Mouse (Mus musculus) midbrain, embryonic 14.5 days (tissue): ENCODE measurements around the gene Prdx2. TPM values are rescaled to one million over a fixed set of nuclear protein-coding genes. Genes with fewer than 3 reads are reported as not detected.

Experiments used
- ATAC-seq: fragments of 200-750 bp; cut with Nextera tagmentation; 2 replicates; pipeline ENCODE4 v1.8.0; 2017; ENCODE audit warnings: moderate number of reproducible peaks, moderate library complexity; ENCODE audit not compliant: low FRiP score, low TSS enrichment
- DNase-seq: peaks from one replicate; pipeline ENCODE4 v3.0.0-alpha.2; 2015
- H3K27ac ChIP-seq: fragments of 300-500 bp; sonication (generic); replicated peaks from 2 replicates; pipeline ENCODE4 v1.5.1; 2014; ENCODE audit warnings: mild to moderate bottlenecking, low read depth, low read length, moderate library complexity
- H3K27me3 ChIP-seq: fragments of 300-500 bp; sonication (generic); 2 replicates; pipeline ENCODE4 v1.6.1; 2014; ENCODE audit warnings: low read length, control low read depth, mixed read lengths; ENCODE audit not compliant: control insufficient read depth, insufficient read depth
- H3K36me3 ChIP-seq: fragments of 300-500 bp; sonication (generic); 2 replicates; pipeline ENCODE4 v1.6.1; 2014; ENCODE audit warnings: low read length, control low read depth; ENCODE audit not compliant: control insufficient read depth, insufficient read depth
- H3K4me1 ChIP-seq: fragments of 300-500 bp; sonication (generic); 2 replicates; pipeline ENCODE4 v1.6.1; 2014; ENCODE audit warnings: mild to moderate bottlenecking, antibody characterized with exemption, low read length, control low read depth; ENCODE audit not compliant: control insufficient read depth, insufficient read depth
- H3K4me2 ChIP-seq: fragments of 300-500 bp; sonication (generic); 2 replicates; pipeline ENCODE4 v1.6.1; 2014; ENCODE audit warnings: mild to moderate bottlenecking, low read length, moderate library complexity
- H3K4me3 ChIP-seq: fragments of 300-500 bp; sonication (generic); replicated peaks from 2 replicates; pipeline ENCODE4 v1.5.1; 2014; ENCODE audit warnings: low read depth, low read length
- H3K9ac ChIP-seq: fragments of 300-500 bp; sonication (generic); replicated peaks from 2 replicates; pipeline ENCODE4 v1.6.1; 2014; ENCODE audit warnings: mild to moderate bottlenecking, low read length, moderate library complexity
- H3K9me3 ChIP-seq: fragments of 300-500 bp; sonication (generic); 2 replicates; pipeline ENCODE4 v1.6.1; 2016; ENCODE audit warnings: low read length, control low read depth, mixed read lengths; ENCODE audit not compliant: control insufficient read depth
- WGBS: fragments of 180-500 bp; shearing (Covaris S2); extraction: QIAGEN DNeasy Blood & Tissue Kit; methylation state at CpG from one replicate; pipeline ENCODE4 v1.1.7; 2014; 5-methylcytosine and 5-hydroxymethylcytosine counted together
- polyA plus RNA-seq: library from polyadenylated mRNA; unstranded; fragments of >200 nt; fragmentation: Nextera tagmentation; extraction: Ambion mirVana; gene quantifications from 2 replicates; pipeline ENCODE4 v1.2.1, GENCODE M21; 2014

The Prdx2 gene
- polyA plus RNA-seq, 1 experiment from 2014 or later = 1,531 TPM

DNA sequence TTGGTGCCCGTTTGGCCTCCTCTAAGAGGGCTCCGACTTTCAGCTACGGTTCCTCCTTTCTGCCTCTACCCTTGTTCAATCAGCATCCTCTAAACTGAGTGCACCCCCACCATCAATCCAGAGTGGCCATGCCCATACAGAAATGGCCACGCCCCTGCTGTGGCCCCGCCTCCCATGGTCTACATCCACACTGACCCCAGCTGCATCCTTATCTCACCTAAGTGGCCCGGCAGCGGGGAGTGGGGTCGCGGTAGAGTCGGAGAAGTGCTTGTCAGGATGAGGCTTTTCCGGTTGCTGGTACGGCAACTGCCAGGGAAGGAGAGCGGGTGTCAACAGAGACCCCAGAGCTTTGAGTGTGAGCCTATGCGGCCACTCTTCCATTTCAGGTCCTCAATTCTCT, 33.9 kb upstream of the Prdx2 start:
- DNase-seq = peak; percentile 58
- Histone ChIP-seq H3K27ac (peak overlapping the region; percentile 95), H3K9ac (peak overlapping the region; percentile 97), H3K27me3 (no peaks in the 10 kb centered on the region), H3K4me3 (peak overlapping the region; percentile 95), H3K36me3 (peaks cover 24% of the 10 kb centered on the region), H3K4me1 (peaks cover 27% of the 10 kb centered on the region), H3K4me2 (peak overlapping the region; percentile 90), H3K9me3 (no peaks in the 10 kb centered on the region)
- 4% methylated on average over 14 of the region's 14 CpGs for WGBS
- peak; percentile 47; the same call in 1 of the 2 replicates for ATAC-seq

DNA sequence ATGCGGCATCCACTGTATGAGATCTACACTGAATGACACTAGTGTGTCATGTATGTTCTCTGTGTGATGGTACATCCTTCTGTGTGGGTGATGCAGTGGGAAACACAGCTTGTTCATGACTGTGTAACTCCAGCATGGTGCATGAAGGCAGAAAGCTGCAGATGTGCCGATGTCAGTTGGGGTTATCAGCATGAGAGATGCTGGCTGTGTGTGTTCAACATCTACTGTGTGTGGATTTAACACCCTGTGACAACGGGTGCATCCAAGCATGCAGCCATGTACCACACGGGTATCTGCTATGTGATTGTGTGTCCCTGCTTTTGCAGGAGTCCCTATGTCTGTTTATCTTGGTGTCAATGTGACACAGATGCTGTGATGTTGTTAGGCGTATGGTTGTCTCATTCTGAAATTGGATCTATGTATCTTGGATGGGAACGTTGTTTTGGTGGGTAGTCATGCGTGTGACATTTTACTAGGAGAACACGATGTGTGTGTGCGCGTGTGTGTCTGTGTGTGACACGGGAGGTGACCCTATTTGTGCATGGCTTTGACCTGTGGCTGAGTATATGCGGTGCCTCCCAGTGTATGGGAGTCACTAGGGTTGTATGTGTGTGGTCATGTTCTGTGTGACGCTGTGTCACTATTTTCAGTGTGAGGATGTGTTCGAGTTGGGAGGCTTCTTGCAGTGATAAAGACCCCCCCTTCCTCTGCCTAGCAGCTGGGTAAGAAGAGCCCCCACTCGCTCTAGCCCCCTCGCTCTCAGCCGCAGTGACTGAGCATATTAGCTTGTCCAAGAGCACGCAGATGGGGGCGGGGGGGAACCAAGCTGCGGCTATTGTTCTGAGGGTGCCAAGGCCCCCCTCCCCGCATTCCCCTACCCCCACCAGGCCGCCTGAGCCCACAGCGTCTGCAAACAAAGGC, 33.1 kb upstream of the Prdx2 start:
- DNase-seq (peak; percentile 63), ATAC-seq (peak; percentile 34)
- peak overlapping the region; percentile 95 for H3K4me3 ChIP-seq
- no peaks in the 10 kb centered on the region for H3K27me3 ChIP-seq
- H3K9me3 ChIP-seq = no peaks in the 10 kb centered on the region
- peaks cover 27% of the 10 kb centered on the region for H3K4me1 ChIP-seq
- WGBS = 17% methylated on average over 23 of the region's 23 CpGs
- H3K4me2 ChIP-seq = peak overlapping the region; percentile 90
- H3K36me3 ChIP-seq = peaks cover 18% of the 10 kb centered on the region
- peak overlapping the region; percentile 97 for H3K9ac ChIP-seq
- peak overlapping the region; percentile 95 for H3K27ac ChIP-seq

DNA sequence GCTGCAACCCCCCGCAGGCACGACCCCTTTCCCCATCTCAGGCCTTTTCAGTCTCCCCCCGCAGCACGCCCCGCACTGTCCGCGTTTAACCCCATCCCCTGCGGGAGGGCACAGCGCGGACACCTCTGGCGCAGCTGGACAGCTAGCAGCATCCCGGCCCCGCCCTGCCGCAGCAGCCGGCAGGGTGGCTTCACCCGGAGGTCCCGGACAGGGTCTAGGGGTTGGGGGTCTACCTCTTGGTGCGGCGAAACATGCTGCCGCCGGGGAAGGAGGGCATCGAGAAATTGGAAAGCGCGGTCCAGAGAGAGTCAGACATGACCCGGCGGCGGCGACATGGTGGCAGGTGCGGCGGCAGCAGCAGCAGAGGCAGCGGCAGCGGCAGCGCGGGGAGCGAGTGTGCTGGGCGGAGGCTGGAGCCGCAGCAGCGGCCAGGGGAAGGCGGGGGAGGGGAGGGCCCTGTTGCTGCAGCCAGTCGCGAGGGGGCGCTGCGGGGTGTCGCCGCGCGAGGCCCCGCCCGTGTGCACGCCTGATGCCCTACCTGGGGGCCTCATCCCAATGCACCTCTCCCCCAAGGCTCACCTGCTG, 32.3 kb upstream of the Prdx2 start, which contains the start of gene Mast1:
Gene Mast1 (minus strand): TSS at position 398 of the 585 bp plus-strand sequence.
- Histone ChIP-seq H3K4me2 (peak within 1 kb of the TSS; percentile 90), H3K4me1 (peaks cover 27% of the 10 kb centered on the region), H3K27ac (peak within 1 kb of the TSS; percentile 95), H3K9me3 (no peaks in the 10 kb centered on the region), H3K4me3 (peak within 1 kb of the TSS; percentile 95), H3K36me3 (peaks cover 12% of the 10 kb centered on the region), H3K9ac (peak within 1 kb of the TSS; percentile 97), H3K27me3 (no peaks in the 10 kb centered on the region)
- peak; percentile 76 for ATAC-seq
- peak; percentile 93 for DNase-seq
- WGBS = under 1% methylated on average over 50 of the region's 50 CpGs

DNA sequence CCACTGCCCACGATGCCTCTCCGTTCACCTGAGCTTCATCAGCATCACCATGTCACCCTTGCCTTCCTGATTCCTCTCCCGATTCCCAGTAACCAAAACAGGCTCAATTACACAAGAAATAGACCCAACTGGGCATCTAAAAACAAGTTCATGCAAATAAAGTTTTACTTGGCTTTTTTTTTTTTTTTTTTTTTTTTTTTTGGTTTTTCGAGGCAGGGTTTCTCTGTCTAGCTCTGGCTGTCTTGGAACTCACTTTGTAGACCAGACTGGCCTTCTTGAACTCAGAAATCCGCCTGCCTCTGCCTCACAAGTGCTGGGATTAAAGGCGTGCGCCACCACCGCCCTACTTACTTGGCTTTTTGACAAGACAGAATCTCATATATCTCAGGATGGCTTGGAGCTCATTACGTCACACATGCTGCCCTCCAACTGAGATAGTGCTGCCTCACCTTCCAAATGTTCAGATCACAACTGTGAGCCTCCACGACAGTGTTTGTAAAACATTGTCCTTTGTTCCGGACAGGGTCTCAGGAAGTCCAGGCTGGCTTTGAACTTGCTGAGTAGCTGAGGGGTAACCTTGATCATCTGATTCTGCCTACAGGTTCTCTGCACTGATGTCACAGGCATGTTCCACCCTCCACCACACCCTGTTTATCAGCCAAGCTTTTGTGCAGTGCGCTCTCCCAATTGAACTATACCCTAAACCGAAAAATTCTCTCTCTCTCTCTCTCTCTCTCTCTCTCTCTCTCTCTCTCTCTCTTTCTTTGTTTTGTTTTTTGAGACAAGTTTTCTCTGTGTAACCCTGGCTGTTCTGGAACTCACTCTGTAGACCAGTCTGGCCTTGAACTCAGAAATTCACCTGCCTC, 31.5 kb upstream of the Prdx2 start:
- Histone ChIP-seq H3K4me2 (peak overlapping the region; percentile 90), H3K9ac (peak overlapping the region; percentile 97), H3K9me3 (no peaks in the 10 kb centered on the region), H3K27ac (peak overlapping the region; percentile 95), H3K36me3 (peaks cover 4% of the 10 kb centered on the region; the same call in 1 of the 2 replicates), H3K4me1 (peaks cover 27% of the 10 kb centered on the region), H3K4me3 (peak overlapping the region; percentile 95), H3K27me3 (no peaks in the 10 kb centered on the region)
- ATAC-seq = no peak
- WGBS = 64% methylated on average over 13 of the region's 13 CpGs
- DNase-seq = no peak

DNA sequence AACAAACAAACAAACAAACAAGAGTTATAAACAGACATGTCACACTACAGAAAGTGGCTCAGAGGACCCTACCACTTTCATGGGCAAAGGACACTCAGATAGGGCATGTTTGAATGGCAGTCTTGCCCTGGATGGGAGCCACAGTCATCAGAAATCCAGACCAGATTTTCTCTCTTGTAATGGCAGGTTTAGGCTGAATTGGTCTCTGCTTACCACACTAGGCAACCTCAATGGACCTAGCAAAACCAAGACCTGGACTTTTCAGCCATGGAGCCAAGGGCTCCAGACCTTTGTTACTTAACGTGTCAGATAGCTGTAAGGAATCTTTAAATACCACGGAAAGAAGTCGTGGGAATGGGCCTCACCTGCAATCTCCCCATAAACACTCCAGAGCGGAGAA, 25.7 kb upstream of the Prdx2 start:
- Histone ChIP-seq H3K4me3 (peak overlapping the region; percentile 63), H3K27ac (no peak overlapping the region), H3K4me1 (peaks cover 30% of the 10 kb centered on the region), H3K36me3 (no peaks in the 10 kb centered on the region), H3K4me2 (peak overlapping the region; percentile 88; the same call in 1 of the 2 replicates), H3K27me3 (peaks cover 28% of the 10 kb centered on the region), H3K9ac (no peak overlapping the region), H3K9me3 (no peaks in the 10 kb centered on the region)
- 14% methylated on average over 4 of the region's 4 CpGs for WGBS
- DNase-seq (peak; percentile 51), ATAC-seq (no peak)

DNA sequence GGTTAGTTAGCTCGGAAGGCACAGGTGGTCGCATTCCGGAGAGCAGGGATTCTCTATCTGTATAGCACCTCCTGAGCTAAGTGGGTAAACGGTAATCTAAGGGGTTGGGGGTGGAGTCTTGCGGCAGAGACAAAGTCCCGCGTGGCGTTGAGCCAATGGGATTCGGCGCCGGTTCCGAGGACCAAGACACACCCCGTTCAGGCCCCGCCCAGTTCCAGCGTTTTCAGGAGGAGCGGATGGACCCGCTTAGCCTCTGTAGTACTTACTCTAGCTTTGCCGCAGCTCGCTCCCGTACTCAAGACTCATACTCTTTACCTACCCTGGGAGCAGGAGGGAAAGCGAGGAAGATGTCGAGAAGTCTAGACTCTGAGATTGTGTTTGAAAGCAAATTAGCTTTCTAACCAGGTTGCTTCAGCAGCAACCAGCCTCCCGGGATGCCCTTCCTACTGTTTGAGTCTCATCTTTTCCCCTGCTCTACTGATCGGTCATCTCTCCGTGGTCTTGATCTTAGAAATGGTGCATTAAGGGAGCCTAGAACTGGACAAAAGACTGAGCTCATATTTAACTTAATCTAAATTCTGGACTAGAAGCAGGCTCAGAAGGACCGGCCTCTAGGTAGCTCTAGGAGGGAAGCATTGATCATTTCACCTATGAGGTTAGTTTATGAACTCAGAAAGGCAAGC, 24.8 kb upstream of the Prdx2 start:
- peak overlapping the region; percentile 79; the same call in 1 of the 2 replicates for H3K27ac ChIP-seq

DNA sequence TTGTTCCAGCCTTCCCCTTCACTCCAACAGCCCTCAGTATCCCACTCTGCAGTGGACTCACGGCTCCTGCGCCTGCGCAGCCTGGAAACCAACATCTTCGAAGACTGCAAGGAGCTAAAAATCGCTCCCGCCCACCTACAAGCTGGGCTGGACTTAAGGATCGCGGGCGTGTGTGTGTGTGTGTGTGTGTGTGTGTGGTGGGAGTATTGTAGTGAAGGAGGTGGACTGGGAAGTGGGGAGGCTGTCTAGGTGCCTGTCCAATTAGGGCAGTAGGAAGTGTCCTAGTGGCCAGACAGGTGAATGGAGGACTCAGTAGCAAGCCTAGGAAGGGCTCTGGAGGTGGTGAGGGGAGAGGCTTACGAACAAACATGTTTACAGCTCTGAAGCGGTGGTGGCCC, 24.2 kb upstream of the Prdx2 start:
- Histone ChIP-seq H3K4me3 (peak overlapping the region; percentile 63), H3K27ac (peak overlapping the region; percentile 79), H3K36me3 (no peaks in the 10 kb centered on the region), H3K4me1 (peaks cover 30% of the 10 kb centered on the region), H3K9me3 (no peaks in the 10 kb centered on the region), H3K4me2 (peak overlapping the region; percentile 88), H3K9ac (peak overlapping the region; percentile 87), H3K27me3 (peaks cover 33% of the 10 kb centered on the region)
- ATAC-seq (peak; percentile 42), DNase-seq (peak; percentile 83)
- under 1% methylated on average over 11 of the region's 11 CpGs for WGBS

More for the DNA sequence above, 24.8 kb upstream of the Prdx2 start:
- H3K4me2 ChIP-seq = peak overlapping the region; percentile 88
- 1% methylated on average over 26 of the region's 26 CpGs for WGBS
- no peaks in the 10 kb centered on the region for H3K9me3 ChIP-seq
- H3K27me3 ChIP-seq = peaks cover 28% of the 10 kb centered on the region
- H3K9ac ChIP-seq = no peak overlapping the region; the same call in 1 of the 2 replicates
- ATAC-seq = 0 out of 2 replicates have a peak, but pooled peaks have one; percentile 16
- no peaks in the 10 kb centered on the region for H3K36me3 ChIP-seq
- H3K4me3 ChIP-seq = peak overlapping the region; percentile 63
- peaks cover 30% of the 10 kb centered on the region for H3K4me1 ChIP-seq
- peak; percentile 77 for DNase-seq
